Mouse (Mus musculus): ENCODE measurements around the gene H2afy2.

H2afy2 gene

DNA sequence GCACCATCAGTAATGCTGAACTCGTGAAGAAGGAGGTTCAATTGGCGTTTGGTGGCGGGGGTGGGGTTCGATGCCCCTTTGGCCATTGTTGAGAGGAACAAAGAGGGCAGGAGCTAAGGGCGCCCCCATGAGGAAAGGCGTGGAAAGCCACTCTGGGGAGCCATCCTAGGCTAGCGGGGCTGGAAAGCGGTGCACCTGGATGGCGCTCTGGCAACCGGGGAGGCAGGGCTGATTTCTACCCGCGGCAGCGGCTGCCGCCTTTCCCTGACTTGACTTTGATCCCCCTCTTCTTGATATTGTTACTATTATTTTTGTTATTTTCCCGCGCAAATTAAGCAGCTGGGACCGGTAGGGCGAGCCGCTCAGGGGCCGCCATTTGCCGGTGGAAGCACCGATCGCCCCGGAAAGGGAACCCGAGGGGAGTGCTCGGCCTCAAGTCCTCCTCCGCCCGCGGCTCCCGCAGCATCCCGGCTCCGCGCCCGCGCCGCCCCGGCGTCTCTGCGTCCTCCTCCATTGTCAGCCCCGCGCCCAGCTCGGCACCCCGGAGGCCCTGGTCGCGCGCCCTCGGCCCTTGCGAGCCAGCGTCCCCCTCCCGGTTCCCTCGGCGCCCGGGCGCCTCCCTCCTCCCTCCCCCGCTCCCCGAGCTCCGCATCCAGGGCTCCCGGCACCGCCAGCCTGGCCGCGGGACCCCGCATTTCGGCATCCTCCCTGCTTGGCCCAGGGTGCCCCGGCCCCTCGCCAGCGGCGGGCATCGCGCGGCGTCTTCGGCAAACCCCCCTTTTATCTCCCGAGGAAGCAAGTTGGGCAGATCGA, 942 bp downstream of the H2afy2 start:
- DNase-seq, result peak; percentile 71

DNA sequence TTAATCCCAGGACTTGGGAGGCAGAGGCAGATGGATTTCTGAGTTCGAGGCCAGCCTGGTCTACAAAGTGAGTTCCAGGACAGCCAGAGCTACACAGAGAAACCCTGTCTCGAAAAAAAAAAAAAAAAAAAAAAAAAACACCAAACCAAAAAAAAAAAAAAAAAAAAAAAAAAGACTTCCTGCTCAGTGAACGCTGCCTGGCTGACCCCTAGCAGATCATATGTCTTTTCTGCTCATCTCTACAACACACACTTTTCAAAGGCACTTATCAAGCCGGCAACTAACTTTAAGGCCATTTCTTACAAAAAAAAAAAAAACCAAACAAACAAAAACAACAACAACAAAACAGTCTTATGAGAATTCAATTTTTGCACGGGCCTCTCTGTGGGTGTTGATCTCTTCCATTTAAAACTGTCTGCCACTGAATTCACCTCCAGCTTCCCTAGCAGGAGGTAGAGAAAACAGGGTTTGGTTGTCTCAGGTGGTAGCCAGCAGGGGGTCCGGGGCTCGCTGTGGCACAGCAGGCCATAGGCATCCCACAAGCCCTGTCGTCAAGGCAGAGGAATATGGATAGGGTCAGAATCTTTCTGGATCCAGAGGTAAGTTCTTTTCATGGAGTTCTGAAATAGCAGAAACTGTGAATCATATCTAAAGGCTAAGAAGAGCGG, 2.4 kb downstream of the H2afy2 start:
- no peak for DNase-seq

DNA sequence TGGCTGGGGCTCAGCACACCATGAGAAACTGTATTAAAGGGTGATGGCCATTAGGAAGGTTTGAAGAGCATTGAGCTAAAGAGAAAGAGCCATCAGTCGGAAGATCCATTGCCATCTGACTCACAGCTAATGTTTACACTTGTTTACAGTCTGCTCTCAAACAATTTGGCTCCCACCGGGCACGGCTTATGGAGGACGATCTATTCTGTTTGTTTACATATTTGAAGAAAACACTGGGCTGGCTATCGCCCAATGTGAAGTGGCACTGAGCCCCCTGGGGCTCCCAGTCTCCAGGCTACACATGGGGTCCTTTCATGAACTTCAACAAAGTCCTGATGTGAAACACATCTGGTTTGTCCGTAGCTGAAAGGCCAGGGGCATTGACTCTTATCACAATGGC, 17.1 kb downstream of the H2afy2 start:
- DNase-seq, result no peak

DNA sequence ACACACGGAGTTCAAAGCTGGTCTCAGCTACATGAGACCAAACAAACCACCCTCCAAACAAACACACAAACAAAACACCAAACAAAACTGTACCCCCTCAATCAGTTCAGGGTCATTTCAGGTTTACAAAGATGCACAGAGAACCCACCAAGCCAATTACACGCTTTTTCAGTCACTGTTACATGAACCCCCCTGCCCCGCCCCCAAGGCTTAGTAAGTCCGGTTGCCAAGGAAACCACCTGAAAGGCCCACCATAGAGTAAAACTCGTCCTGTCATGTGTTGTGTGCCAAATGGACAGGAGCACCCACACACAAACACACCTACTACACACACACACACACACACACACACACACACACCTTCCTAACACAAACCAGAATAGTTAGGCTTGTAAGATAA, 18.4 kb downstream of the H2afy2 start:
- no peak for DNase-seq

DNA sequence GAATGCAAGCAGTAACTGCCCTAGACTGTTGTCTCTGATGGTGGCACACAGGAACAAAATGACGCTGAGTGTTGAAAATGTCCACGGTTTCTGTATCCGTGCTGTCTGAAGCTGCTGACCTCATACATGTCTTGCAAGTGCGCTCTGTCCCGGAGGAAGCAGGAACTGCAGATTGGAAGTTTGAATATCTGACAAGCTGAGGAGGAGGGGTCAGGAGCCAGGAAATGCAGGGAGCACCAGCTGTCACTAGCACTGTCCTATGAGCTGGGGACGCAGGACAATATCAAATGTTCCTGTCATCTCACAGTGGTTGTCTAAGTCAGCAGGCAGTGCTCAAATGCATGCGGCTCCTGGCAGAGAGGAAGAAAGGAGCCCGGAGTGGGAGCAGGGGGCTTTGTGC, 19.3 kb downstream of the H2afy2 start:
- no peak for DNase-seq

DNA sequence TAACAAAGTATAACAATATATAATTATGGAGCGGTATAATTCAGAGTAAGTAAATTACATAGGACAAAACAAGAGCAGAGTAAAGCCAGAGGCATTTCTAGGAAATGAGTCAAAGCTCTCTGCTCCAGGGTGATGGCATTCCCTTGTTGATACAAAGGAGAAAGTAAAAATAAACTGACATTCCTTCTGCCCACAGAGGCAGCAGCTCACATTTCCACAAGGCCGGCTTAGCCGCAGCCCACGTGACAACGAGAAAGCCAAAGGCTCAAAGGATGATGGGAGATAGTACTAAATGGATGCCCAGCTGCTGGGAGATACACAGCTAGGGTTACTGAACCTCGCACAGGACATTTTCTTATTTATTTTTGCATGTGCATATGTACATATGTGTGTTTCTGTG, 24.1 kb downstream of the H2afy2 start:
- no peak for DNase-seq

DNA sequence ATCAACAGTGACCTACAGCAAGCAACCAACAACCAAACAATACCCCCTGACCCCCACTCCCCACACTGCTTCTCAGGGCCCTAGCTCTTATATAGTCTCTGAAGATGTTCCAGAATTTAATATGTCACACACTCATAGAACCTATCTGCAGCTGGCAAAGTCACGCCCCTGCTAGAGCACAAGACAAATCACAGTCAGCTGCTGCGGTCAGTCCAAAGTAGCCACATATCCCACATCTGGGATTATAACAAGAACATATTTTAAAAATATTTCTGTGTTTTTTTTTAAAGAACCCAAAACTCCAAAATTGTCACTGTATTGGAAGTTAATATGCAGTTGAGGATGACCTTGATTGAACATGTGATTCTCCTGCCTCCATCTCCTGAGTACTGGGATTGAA, 25.0 kb downstream of the H2afy2 start:
- DNase-seq, result no peak

DNA sequence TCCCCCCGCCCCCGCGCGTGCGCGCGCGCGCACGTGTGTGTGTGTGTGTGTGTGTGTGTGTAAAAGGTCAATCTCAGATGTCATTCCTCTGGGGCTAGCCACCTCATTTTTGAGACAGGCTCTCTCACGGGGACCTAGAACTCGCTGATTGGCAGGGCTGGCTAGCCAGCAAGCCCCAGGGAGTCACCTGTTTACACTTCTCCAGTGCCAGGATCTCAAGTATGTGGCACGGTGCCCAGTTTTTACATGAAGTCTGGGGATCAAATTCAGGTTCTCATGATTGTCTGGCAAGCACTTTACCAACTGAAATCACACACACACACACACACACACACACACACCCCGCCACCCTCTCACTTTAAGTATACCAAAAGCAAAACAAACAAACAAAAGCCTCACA, 26.9 kb downstream of the H2afy2 start:
- no peak for DNase-seq

DNA sequence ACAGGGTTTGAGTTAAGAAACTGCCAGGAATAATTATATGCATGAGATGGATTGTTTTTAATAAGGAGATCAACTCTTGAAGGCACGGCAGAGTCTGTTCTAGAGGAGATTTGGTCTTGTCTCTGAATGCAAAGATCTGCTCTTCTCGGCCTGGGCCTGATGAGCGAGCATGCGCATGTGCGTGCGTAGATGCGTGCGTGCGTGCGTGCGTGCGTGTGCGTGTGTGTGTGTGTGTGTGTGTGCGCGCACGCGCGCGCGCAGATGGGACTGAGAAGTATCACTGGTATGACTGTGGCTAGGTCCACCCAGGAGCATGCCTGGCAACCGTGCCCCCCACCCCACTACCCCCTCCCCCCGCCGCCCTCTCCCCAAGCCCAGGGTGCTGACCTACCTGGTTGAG, 30.9 kb downstream of the H2afy2 start:
- no peak for DNase-seq

DNA sequence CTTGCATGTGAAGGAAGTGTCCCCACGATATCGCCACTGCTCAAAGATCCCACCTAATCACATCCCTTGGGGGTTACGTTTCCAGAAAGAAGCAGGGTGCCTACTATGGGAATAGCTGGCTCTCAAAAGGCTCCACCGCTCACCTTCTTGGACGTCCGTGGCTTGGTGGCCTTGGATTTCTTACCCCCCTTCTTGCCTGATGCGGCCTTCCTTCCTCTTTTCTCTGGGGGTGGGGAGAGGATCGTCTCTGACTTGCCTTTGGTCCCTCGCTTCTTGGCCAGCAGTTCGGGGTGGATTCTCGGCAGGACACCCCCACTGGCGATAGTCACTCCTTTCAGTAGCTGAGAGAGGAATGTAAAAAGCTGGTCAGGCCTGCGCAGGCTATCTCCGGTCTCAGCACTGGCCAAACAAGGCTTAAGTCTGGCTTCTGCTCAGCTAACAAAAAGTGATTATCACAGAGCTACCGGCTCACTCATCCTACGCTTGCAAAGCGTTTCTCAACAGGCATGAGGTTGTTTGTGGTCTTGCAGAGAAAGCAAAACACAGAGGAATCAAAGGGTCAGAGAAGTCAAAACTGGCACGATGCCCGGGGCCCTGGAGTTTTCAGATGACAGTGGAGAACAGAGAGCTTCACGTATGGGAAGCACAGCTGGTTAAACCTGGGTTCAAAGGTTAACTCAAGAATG, 32.3 kb downstream of the H2afy2 start:
- peak; percentile 35 for DNase-seq

DNA sequence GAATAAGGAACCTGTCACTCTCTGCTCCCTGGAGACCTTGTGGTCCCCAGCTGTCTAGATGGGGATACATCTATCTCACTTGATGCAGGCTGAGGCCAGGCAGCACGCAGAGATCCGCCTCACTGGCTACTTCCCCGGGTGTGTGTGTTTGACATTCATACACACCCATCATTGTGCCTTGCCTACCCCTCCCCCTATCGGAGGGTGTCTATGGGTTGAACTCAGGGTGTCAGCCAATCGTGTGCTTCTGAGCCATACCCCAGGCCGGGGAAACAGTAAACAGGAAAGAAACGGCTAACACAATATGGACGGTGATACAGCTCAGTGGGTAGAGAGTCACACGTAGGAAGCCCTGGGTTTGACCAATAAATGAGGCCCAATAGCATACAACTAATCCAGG, 33.9 kb downstream of the H2afy2 start:
- DNase-seq, result no peak

DNA sequence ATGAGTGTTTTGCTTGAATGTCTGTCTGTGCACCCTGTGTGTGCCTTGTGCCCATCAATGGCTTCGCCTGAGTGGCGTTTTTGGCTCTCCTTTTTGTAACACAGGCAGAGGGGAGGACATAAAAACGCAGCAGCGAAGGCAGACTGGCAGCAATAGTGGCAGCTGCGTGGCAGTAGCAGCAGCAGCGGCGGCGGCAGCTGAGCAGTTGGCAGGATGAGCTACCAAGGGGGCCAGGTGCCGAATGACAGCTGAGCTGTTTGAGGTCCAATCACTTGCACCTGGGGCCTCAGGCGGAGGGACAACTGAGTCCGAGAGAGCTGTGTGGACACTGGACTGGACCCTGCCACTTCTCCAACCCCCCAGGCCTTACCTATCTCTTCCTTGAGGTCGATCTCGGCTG, 36.6 kb downstream of the H2afy2 start:
- DNase-seq, result no peak

DNA sequence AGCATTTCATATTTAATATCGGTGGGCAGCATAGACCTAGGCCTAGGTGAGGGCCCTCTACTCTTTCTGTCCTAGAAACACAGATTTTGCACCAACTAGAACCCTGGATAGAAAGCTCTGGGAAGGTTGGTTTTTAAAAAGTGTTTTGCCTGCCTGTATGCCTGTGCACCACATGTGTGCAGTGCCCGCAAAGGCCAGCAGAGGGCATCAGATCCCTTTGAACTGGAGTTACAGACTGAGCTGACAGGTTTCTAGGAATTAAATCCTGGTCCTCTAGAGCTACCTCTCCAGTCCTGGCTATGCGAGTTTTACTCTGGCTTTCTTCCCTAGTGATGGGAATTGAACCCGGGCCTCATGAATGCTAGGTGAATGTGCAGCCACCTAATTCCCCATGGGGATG, 38.8 kb downstream of the H2afy2 start:
- peak; percentile 70 for DNase-seq

DNA sequence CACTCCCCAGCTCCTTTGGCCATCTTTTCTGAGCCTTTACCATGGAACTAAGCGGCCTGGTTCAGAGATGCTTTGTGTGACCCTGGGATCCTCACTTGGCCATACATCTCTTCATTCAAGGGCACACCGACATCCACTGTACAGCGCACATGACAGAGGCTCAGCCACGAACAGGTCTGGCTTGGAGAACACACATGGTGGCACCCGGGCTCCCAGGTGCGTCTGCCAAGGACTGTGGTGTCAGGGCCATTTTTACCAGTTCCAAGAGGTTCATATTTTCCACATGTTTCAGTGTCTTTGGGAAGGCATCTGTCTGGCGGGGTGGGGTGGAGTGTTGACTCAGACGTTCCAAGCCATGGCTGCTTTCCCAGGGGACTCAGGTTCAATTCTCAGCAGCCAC, 41.6 kb downstream of the H2afy2 start:
- no peak for DNase-seq

DNA sequence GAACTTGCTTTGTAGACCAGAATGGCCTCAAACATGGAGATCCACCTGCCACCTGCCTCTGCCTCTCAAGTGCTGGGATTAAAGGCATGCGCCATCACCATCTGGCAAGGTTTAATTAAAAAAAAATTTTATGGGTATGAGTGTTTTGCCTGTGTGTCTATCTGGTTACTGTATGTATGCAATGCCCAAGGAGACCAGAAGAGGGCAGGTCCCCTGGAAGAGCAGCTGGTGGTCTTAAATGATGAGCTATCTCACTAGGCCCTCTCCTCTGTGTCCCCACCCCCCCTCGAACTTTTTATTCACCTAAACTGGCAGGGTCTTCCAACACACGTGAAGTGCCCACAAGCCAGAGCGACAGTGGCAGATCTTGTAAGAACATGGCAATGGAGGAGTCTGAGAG, 42.1 kb downstream of the H2afy2 start:
- DNase-seq, result no peak

DNA sequence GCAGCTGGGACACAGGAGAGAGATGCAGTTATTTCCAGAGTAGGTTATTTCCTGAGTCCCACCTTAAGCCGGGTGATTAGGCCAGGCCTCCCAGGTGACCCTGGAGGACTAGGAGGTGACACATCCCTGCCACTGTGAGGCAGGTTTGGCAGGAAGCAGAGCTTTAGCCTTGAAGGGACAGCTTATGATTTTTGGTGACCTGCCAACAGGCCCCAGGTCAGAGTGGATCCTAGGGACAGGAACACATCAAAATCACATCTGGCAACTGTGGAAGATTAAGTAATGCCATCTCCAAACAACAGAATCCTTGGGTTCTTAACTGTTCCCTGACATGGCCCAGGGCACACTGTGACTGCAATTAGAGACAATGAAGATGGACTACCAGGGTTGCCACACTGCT, 42.6 kb downstream of the H2afy2 start:
- no peak for DNase-seq

DNA sequence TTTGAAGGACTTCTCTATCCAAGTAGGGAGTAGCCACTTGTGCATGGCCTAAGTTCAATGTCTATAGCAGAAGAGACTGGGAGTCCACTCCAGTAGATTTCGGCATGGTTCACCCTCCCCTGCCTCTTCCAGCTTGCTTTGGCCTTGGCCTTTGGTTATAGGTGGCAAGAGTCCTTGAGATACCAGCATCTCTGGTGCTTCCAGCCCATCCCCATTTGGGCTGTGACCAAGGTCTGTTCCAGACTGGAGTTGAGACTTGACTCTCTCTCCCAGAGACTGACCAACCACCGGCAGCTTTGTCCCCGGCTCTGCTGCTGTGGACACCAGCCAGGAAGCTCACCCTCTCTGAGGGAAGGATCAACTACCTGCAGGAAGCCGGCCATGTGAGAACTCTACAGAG, 45.8 kb downstream of the H2afy2 start:
- DNase-seq, result no peak

DNA sequence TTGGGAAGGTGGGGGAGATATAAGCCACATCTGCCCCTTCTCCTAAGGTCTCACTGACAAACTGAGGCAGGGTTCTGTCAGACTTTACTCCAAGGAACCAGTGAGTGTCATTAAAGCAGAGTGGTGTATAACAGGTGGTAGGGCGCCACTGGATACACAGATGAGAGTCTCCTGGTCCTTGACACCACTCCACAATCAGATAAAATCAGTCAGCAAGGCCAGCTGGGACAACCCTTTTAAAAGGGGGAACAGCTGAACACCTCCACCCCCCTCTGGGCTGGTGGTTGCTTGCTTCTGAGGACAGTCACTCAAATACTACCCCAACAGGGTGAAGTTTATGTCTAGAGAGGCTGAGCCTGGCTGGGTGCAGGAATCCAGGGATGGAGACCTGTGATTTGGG, 46.4 kb downstream of the H2afy2 start:
- no peak for DNase-seq

DNA sequence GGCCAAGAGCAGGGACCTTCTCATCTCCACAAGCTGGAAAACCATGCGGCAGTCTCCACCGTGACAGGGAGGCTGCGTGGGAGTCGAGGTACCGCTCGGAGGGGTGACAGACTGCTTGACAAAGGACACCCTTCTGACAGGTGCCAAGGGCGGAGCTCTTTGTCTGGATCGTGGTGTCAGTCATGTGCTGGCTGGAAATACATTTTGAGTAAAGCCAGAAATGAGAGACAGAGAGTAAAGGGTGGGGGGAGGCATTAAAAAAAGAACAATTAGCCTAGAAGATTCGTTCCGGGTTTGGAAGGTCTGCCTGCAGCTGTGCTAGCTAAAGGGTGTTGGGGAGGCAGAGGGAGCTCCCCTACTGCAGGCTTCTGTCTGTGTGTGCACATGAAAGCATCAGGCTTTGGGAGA, 47.3 kb downstream of the H2afy2 start:
- no peak for DNase-seq

DNA sequence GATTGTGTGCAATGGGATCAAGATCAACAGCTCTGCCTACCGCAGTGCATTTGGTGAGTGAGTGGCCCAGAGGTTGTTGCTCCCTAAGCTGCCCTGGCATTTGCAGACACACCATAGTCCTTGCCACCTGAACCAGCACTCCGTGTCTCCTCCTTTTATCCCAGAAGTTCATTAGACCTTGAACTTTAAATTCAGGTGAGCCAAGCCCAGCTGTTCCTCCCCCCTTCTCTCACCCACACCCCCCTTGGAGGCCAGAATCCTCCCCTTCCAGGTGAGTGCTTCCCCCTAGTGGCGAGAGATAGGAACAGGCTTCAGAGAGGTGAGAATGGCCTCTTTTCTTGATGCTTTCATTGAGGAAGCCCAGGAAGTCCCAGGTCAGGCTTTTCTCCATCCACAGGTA, 49.6 kb downstream of the H2afy2 start:
- no peak for DNase-seq

DNA sequence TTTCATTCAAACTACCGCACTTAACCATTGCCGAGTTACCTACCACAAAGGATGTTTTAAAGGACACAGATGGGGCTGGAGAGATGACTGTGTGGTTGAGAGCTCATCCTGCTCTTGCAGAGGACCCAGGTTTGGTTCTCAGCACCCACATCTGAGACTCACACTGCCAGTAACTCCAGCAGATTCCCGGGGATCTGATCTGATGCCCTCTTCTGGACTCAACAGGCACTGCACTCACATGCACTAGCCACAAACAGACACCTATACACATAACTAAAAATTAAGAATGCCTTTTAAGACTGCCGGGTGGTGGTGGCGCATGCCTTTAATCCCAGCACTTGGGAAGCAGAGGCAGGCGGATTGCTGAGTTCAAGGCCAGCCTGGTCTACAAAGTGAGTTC, 53.8 kb downstream of the H2afy2 start:
- no peak for DNase-seq

DNA sequence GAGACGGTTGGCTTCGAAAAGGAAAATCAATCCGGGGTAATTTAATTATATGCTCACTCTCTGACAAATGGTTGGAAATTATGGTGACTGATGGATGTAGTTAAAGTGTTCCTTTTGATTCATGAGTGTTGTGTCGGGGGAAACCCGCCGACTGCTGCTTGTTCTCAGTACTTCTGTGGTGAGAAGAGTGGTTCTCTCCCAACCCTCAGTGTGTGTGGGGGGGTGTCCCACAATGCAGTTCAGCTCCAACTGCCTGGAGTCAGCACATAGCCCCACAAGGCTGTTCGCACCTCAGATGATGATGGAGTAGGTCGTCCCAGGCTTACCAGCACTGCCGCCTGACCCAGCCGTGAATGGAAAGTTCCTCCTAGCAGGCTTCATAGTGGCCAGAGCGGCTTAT, 54.8 kb downstream of the H2afy2 start:
- no peak for DNase-seq

DNA sequence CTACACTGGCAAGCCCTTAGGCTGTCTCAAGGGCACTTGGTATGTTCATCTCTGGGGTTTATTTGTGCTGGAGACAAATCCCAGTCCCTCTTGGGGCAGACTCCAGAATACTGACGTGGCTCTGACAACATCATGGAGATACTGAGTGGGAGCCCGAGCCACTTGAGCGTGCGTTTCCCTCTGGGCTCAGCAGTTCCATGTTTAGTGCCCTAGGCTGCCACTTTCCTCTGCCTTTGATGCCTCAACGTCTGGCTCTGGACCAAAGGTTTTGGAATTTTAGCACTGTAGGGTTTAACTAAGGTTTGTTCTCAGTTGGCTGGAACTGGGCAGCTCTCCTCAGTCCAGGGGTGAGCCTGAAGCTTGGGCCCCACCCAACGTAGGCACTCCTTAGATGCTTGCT, 60.7 kb downstream of the H2afy2 start:
- no peak for DNase-seq

DNA sequence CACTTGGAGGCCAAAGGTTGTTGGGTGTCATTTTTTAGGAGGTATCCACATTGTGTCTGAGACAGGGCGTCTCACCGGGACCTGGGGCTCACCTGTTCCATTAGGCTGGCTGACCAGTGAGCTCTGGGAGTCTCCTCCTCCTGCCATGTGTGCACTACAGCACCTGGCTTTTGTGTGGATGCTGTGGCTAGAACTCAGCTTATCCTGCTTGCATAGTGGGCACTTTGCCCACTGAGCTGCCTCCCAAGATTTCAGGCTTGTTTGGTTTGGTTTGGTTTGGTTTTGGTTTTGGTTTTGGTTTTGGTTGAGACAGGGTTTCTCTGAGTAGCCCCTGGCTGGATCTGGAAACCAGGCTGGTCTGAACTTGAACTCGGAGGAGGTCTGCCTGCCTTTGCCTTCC, 61.7 kb downstream of the H2afy2 start:
- DNase-seq, result no peak

Data from right cerebral cortex, postnatal 4 days (tissue).